Comparison of ENCODE assay signal across 8 mouse cellular contexts in the genomic region with DNA sequence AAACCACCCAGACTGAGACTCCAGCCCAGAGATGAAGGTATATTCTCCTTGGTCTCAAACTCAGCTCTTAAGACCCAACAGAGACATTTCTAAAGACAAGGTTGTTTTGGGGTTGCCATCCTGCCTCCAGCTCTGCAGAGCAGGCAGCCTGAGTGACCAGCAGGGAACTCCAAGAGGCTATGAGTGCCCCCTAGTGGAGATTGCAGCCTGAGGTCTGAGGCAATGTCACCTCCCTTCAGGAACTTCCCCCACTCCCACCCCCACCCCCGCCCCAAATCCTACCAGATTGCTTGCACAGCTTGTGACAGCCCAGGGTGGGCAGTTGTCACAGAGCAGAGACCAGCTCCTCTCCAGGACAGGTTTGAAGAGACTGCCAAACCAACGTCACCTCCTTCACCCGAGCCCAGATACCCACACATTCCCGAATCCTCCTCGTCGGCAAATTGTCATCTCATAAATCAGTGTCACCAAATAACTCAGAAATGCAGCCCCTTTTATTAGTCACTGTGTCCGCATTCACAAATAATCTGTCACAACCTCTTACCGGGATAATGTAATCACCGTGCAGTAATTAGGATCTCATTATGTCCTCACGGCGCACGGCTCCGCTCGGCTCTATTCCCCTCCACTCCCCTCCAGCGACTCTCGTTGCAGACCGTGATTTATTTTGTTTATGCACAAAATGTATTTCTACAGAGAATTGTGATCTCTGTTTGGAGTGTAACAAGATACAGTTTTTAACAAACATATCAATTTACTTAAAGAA. TPM values are rescaled to one million over a fixed set of nuclear protein-coding genes. Genes with fewer than 3 reads are reported as not detected.
A peak's percentile ranks its signal among the peaks of the same experiment; 100 is the strongest.
DNase-seq lines count a peak whose midpoint lies in the region; ATAC-seq and TF ChIP-seq lines count a peak whose summit lies in the region.

No protein-coding gene starts in this region.

- H3K4me1 ChIP-seq in hindbrain, postnatal 0 days (ENCODE audit: insufficient read depth, low read length) = no peaks in the 10 kb centered on the region

- H3K36me3 ChIP-seq in hindbrain, postnatal 0 days (ENCODE audit: insufficient read depth, low read length) = no peaks in the 10 kb centered on the region

- no peak overlapping the region for H3K4me3 ChIP-seq in hindbrain, postnatal 0 days (ENCODE audit: low read length)

- no peak overlapping the region for H3K9ac ChIP-seq in hindbrain, postnatal 0 days (replicated peaks; ENCODE audit: low read length)

- no peak overlapping the region for H3K4me2 ChIP-seq in hindbrain, postnatal 0 days (ENCODE audit: low read depth, low read length)

- H3K27me3 ChIP-seq in hindbrain, postnatal 0 days (ENCODE audit: insufficient read depth, low read length) = no peaks in the 10 kb centered on the region

- peak; percentile 45 to 58 for DNase-seq in left cerebral cortex, adult 18-20 months (ENCODE audit: low spot score in 2 of 2)
- no peak for DNase-seq in left cerebral cortex, adult 8-10 months (ENCODE audit: low spot score in 2 of 2)
- DNase-seq in R1 (ENCODE audit: low read depth, low spot score) = peak; percentile 62
- peak; percentile 64 for DNase-seq in embryo, embryonic 10 days (ENCODE audit: low spot score)
- peak; percentile 81 for DNase-seq in hindbrain, postnatal 0 days (ENCODE audit: low spot score)
- DNase-seq in neural tube, embryonic 10.5 days (ENCODE audit: extremely low spot score, low spot score) = peak; percentile 35
- no peak for DNase-seq in spleen, adult 12 weeks (ENCODE audit: low spot score)
- DNase-seq in spleen, postnatal 4 days (ENCODE audit: low spot score in 2 of 2) = no peak

- TF ChIP-seq CTCF in hindbrain, postnatal 0 days (IDR thresholded peaks at IDR 0.05; ENCODE audit: low read depth) = peak; percentile 60

- no peaks in the 10 kb centered on the region for H3K9me3 ChIP-seq in hindbrain, postnatal 0 days (ENCODE audit: low read length)

- WGBS in hindbrain, postnatal 0 days = 33% methylated on average over 17 of the region's 17 CpGs

- ATAC-seq in hindbrain, postnatal 0 days = 0 out of 2 replicates have a peak, but pooled peaks have one; percentile 18

- no peak overlapping the region for H3K27ac ChIP-seq in hindbrain, postnatal 0 days

RNA-seq across cellular contexts. Expression of gene Zdhhc25, which starts 18.1 kb away (rescaled TPM):
- total RNA-seq in left cerebral cortex, adult 18-20 months (2021) = not detected
- not detected for total RNA-seq in left cerebral cortex, adult 8-10 months (2022)
- total RNA-seq in hindbrain, postnatal 0 days (2014; rRNA removed) = not detected in 2 replicates
- polyA plus RNA-seq in hindbrain, postnatal 0 days (2015; fragmentation: Nextera tagmentation; extraction: Ambion mirVana) = not detected in 2 replicates

Comparison
In these comparisons a context has a peak if more than half of its experiments do, and no peak if none do; other contexts are left out.
1. DNase-seq: peak in left cerebral cortex, adult 18-20 months (2 of 2), R1 (single experiment), embryo, embryonic 10 days (single experiment), hindbrain, postnatal 0 days (single experiment) and neural tube, embryonic 10.5 days (single experiment); none in left cerebral cortex, adult 8-10 months (0 of 2), spleen, adult 12 weeks (single experiment) and spleen, postnatal 4 days (0 of 2).